Mouse (Mus musculus) cerebellum, adult 2 months (tissue): Measurements from ENCODE around the gene Gpatch4. TPM values are rescaled to one million over a fixed set of nuclear protein-coding genes. Genes with fewer than 3 reads are reported as not detected.
A peak's percentile ranks its signal among the peaks of the same experiment; 100 is the strongest.

Experiments
- DNase-seq, 2 experiments: peaks; one replicate each; pipeline ENCODE4 v3.0.0; 2021
- H3K27ac ChIP-seq: fragments of 200-500 bp; 2 replicates; pipeline ENCODE4 v1.5.1; 2012; ENCODE audit warnings: low read length, control low read depth, inconsistent platforms; ENCODE audit not compliant: insufficient read depth
- H3K27me3 ChIP-seq: fragments of 200-500 bp; 2 replicates; pipeline ENCODE4 v1.6.1; 2012; ENCODE audit warnings: inconsistent platforms, mild to moderate bottlenecking, low read length, moderate library complexity; ENCODE audit not compliant: control insufficient read depth, insufficient read depth
- H3K4me1 ChIP-seq: fragments of 200-500 bp; 2 replicates; pipeline ENCODE4 v1.6.1; 2011; ENCODE audit warnings: low read length; ENCODE audit not compliant: control insufficient read depth, insufficient read depth
- H3K4me3 ChIP-seq: fragments of 200-500 bp; replicated peaks from 2 replicates; pipeline ENCODE3; 2011; ENCODE audit warnings: mild to moderate bottlenecking, low read depth, low read length, control low read depth; ENCODE audit not compliant: insufficient read depth
- CTCF ChIP-seq: fragments of 200-500 bp; IDR thresholded peaks from 2 replicates; pipeline ENCODE4 v1.5.1; 2011; ENCODE audit warnings: low read depth, mild to moderate bottlenecking, control low read depth, low read length, moderate library complexity, borderline replicate concordance; ENCODE audit not compliant: insufficient read depth
- POLR2A ChIP-seq: fragments of 200-500 bp; IDR thresholded peaks from 2 replicates; pipeline ENCODE4 v1.6.1; 2011; ENCODE audit warnings: low read length, control low read depth, borderline replicate concordance; ENCODE audit not compliant: insufficient read depth
- WGBS: fragments of 180-500 bp; shearing (Covaris S2); methylation state at CpG from one replicate; pipeline ENCODE4 v1.1.7; 2018; 5-methylcytosine and 5-hydroxymethylcytosine counted together
- polyA plus RNA-seq: library from polyadenylated mRNA; depleted of rRNA; stranded (reverse); fragments of >200 nt; gene quantifications from 2 replicates; pipeline ENCODE4 v1.2.3, GENCODE M21; 2012

The Gpatch4 gene
- polyA plus RNA-seq, 1 experiment: 14.4 TPM

DNA sequence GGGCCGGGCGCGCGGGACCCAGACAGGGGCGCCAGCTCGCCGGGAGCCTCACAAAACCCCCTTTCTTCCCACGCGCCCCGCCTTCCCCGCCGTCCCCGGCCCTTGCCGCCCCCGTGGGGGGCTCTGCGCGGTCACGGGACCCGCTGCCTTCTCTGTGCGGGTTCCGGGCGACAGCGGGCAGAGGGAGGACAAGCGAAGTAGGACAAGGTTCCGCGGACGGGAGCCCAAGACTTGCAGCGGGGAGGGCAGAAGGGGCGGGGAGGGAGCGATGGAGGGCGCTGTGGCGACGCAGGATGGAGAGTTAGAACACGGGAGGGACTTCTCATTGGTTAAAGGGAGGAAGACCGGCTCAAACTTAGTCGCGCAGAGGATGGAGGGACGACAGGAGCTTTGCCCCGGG is 42.7 kb upstream of the Gpatch4 start, which contains the start of gene Bcan:
Gene Bcan (minus strand): TSS at position 50 of the 400 bp plus-strand sequence.
- Histone ChIP-seq H3K27me3 (peaks cover 4% of the 10 kb centered on the region; the same call in 1 of the 2 replicates), H3K4me3 (peak within 1 kb of the TSS; percentile 53), H3K4me1 (no peaks in the 10 kb centered on the region; the same call in 1 of the 2 replicates), H3K27ac (peak within 1 kb of the TSS; percentile 57; the same call in 1 of the 2 replicates)
- WGBS: under 1% methylated on average over 39 of the region's 39 CpGs
- TF ChIP-seq CTCF (no peak), POLR2A (no peak)
- DNase-seq: peak; percentile 47 to 54

DNA sequence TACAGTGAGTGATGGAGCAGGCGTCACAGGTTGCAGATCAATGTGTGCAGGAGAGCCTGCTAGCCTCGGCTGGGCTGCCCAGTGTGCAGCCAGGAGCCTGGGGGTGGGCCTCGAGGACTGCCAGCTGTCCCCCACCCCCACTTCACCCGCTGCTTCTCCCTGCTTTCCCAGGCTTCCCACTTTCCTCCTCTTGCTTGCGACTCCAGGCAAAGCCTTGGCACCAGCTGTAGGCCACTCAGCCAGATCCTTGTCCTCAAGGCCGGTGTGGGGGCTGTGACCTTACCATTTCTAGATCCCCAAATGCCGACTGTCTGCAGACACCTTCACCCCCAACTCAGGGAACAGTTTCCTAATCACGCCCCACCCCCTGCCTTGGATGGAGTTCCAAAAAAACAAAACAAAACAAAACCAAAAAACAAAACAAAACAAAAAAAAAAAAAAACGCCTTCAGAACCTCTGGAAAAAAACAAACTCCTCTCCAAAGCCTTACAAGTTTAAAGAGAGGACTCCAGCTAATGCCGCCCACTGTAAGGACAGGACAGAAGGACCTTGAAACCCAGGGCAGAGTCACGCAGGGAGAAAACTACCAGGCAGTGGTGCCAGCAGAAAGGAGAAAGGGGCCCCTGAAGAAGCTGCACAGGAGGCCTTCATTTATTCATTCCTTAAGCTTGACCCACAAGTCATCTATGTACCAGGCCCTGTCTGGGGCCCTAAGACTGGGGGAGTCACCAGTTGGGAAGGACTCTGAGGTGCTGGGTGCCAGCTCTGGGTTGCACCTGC is 41.9 kb upstream of the Gpatch4 start:
- Histone ChIP-seq H3K27me3 (peaks cover 4% of the 10 kb centered on the region; the same call in 1 of the 2 replicates), H3K4me3 (peak overlapping the region; percentile 53), H3K4me1 (no peaks in the 10 kb centered on the region; the same call in 1 of the 2 replicates), H3K27ac (no peak overlapping the region; the same call in 1 of the 2 replicates)
- 31% methylated on average over 11 of the region's 11 CpGs for WGBS
- DNase-seq: peak in 1 of 2 experiments; percentile 28
- TF ChIP-seq CTCF (no peak), POLR2A (no peak)

DNA sequence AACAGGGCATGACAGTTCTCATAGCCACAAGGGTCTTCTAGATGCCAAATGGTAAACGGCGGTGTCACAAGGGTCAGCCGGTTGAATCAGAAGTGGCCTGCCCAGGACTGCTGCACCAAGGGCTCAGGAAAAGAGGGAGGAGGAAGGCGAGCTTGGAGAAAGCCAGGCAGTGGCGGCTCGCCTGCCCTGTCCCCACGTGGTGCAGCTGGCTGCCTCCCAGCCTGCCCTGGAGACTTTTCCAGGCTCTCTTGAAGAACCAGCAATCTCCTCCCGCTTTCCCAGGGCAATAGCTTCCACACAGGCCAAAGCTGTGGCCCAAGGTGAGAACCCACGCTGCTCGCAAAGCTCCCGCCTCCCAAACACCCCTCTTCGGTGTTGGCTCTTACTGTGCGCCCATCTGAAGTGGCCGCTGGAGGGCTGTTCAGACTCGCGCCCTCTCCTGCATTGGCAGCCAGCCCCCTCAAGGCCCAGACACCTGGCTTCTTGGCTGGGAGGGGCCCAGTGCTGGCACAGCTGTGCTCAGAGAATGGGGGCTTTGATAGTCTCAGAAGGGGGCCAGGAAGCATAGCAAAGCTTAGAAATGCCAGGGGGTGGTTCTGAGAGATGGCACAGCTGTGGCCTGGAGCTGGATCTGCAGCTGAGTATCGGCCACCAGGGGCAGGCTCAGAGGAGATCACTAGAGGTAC is 40.5 kb upstream of the Gpatch4 start:
- Histone ChIP-seq H3K4me3 (no peak overlapping the region), H3K4me1 (no peaks in the 10 kb centered on the region; the same call in 1 of the 2 replicates), H3K27ac (no peak overlapping the region), H3K27me3 (peaks cover 2% of the 10 kb centered on the region; the same call in 1 of the 2 replicates)
- no peak for TF ChIP-seq POLR2A
- TF ChIP-seq CTCF: no peak
- 2% methylated on average over 17 of the region's 17 CpGs for WGBS
- peak in 1 of 2 experiments; percentile 43 for DNase-seq

DNA sequence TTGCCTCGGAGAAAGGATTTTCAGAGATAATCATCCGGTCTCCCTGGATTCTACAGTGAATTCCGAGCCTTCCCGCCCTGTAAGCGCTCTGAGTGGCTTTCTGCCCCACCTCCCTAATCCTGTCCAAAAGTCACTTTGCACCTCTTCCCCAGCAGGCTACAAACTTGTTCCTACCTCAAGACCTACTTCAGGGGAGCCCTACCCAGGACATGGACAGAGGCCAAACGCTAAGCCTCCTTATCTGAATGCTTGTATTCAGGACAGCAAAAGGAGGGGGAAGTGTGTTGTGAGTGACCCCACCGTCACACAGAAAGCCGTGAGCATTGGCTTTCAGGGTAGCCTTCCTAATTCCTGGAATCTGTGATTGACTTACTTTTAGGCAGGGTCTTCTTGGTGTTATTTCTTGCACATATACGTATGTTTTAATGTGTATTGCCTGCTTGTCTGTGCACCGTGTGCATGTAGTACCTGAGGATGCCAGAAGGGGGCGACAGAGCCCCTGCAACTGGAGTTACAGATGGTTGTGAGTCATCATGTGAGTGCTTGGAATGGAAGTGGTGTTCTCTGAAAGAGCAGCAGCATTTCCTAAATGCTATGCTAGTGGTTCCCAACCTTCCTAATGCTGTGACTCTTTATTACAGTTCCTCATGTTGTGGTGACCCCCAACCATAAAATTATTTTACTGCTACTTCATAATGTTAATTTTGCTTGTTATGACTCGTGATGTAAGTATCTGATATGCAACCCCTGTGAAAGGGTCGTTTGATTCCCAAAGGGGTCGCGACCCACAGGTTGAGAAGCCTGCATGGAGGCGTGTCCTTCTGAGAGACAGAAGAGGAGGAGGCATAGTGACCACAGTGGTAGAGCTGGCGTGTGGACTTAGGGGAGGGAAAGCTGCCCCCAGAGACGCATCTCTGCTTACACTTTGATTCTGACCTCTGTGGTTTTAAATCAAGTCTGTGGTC is 36.8 kb upstream of the Gpatch4 start:
- no peak overlapping the region for H3K4me3 ChIP-seq
- TF ChIP-seq POLR2A: no peak
- TF ChIP-seq CTCF: peak; percentile 26; the same call in 1 of the 2 replicates
- H3K27me3 ChIP-seq: no peaks in the 10 kb centered on the region
- no peaks in the 10 kb centered on the region; the same call in 1 of the 2 replicates for H3K4me1 ChIP-seq
- WGBS: 84% methylated on average over 18 of the region's 18 CpGs
- H3K27ac ChIP-seq: no peak overlapping the region
- DNase-seq: no peak

DNA sequence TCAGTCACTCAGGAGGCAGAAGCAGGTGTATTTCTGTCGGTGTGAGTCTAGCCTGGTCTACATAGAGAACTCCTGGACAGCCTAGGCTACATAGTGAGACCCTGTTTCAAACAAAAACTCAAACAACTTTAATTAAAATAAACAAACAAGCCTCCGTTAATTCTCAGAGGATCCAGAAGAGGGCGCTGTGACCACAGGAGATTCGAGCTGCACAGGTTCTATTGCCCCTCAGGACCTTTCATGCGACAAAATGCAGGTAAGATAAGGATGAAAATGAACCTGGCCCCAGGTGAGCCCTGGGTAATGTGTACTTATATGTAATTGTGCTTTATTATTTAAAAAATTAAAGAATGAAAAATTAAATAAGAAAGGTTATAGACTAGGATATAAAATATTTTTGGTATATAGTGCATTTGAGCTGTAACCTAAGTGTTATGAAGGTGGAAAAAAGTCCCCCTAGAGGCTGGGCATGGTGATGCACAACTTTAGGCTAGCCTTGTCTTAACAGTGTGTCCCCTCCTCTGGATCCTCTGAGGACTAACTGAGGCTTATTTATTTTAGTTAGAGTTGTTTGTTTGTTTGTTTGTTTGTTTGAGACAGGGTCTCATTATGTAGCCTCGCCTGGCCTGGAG is 32.2 kb upstream of the Gpatch4 start:
- H3K27me3 ChIP-seq: no peaks in the 10 kb centered on the region
- DNase-seq: peak; percentile 22 to 43
- no peak for TF ChIP-seq POLR2A
- peak; percentile 64; the same call in 1 of the 2 replicates for TF ChIP-seq CTCF
- no peak overlapping the region for H3K27ac ChIP-seq
- H3K4me3 ChIP-seq: no peak overlapping the region
- H3K4me1 ChIP-seq: no peaks in the 10 kb centered on the region
- 10% methylated on average over 6 of the region's 6 CpGs for WGBS

DNA sequence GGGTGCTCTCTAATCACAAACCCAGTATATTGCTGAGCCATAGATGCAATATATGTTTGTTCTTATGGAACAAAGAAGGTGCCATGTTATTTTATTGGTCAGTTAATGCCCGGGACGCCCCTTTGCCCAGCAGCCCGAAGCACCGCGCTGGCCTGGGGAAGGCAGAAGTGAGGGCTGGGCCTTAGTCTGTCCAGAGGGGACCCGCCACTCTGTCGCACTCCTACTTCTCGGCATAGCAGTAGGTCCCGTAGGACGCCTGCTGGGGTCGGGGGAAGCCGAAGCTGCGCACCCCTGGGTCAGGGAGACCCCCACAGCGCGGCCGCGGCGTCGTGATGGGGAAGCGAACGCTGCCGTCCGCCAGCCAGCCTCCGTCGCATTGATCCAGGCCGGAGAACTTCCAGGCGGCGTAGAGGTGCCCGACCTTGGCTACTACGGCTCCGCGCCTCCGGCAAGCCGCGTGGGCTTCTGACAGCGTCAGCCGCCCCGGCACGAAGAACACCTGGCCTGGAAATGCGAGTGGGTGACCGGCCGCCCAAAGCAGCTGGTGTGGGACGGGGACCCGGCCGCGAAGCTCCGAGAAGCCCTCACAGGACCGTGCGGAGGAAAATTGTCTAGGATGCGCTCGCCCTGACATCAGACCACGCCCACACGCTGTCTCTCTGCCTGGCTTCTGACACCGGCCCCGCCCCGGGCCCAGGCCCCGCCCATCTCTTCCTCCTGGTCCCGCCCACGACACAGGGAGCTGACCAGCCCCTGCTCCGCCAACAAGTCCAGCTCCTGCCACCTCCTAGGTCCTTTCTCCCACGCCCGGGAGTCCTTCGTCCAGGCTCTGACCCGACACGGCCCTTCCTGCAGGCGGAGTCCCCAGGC is 20.4 kb upstream of the Gpatch4 start:
- DNase-seq: peak; percentile 93 to 94
- 3% methylated on average over 66 of the region's 66 CpGs for WGBS
- peaks cover 4% of the 10 kb centered on the region; the same call in 1 of the 2 replicates for H3K4me1 ChIP-seq
- no peaks in the 10 kb centered on the region for H3K27me3 ChIP-seq
- no peak for TF ChIP-seq CTCF
- peak; percentile 60; the same call in 1 of the 2 replicates for TF ChIP-seq POLR2A
- H3K27ac ChIP-seq: no peak overlapping the region
- peak overlapping the region; percentile 54 for H3K4me3 ChIP-seq
